Mouse (Mus musculus) retina, postnatal 1 day (tissue): ENCODE data around the gene Decr2.
"Not testable (repeated sequence)": the region's sequence is repeated elsewhere in the genome, so short reads cannot be mapped to it uniquely, and the experiment has no call there.

Source experiments
- DNase-seq: peaks from one replicate; pipeline ENCODE4 v3.0.0-alpha.2; 2012

Decr2 gene

DNA sequence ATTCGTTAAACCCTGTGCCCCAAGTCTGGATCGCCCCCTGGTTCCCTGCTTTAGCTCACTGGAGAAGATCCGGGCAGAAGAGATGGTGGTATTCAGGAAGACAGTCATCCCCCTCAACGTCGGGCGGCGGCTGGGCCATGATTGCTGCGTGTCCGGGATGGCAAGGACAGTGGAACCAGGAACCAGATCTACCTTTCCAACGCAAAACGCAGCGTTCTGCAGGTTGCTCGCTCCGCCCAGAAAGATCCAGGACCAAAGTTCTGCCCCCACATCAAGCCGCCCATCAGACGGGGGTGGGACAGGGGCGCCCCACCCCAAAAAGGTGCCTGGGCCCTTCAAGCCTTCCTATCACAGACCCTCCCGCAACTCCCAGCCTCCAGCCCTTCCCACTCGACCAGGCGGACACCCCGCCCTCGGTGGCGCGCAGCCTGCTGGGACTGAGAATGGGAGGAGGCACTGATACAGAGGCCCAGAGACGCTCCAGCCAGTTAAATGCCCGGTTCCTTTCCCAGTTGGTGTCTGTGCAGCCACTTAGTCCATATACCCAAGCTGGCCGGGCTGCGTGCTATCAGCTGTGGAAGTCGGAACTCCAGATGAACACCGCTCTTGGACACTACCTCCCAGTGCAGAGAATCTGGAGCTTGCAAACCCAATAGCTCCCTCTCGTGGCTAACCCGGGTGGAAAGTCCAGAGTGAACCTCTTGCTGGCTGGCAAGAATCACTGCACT is at the start of gene Decr2:
Decr2 (minus strand) TSS at position 433 of the 728 bp plus-strand sequence.
- peak; percentile 94 for DNase-seq

DNA sequence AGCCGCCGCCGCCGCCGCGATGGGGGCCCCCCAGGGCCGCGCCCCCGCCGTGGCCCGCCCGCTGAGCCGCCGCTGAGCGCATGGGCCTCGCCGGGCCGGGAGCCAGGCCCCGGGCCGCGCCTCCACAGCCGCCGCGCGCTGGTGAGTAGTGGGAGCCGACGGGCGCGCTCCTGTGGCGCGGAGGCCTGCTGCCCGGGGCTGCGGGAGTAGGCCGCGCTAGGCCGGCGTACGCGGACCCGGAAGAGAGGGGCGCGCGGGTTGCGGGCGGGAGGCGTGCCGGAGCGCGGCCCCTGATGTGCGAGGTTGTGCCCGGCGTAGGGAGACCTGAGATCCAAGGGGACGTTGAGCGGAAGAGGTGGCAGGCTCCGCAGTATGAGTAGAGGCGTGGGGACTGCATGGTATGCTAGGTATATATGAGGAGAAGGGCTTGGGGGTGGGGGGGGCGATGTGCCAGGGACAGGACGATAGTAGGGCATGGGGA is 48.8 kb upstream of the Decr2 start:
- peak; percentile 72 for DNase-seq

DNA sequence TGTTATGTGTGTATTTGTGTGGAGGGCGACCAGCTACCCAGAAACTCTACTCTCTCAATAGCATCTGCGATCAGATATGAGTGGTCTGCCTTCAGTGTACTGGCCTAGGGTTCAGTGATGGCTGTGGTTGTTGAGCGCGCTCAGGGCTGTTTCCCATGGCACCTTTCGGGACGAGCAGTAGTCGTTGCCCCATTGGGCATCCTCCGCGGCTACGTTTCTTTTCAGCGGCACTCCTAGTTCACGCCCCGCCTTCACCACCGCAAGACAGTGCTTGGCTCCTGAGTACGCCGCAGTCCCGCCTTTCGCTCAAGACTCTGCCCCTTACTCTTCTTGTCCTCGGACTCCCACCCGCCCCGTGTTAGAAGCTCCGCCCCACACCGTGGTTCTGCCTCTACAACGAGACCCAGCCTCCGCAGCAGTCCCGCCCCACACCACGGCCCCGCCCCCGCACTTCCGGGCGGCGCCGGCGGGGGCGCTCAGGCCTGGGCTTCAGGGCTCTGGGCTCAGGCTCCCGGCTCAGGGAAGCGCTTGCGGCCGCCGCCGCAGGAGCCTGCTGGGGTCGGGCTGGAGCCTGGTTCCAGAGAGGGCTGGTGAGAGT is 48.2 kb upstream of the Decr2 start, which contains the start of gene Axin1:
Axin1 (plus strand) TSS at position 450 of the 598 bp plus-strand sequence.
- peak; percentile 98 for DNase-seq

DNA sequence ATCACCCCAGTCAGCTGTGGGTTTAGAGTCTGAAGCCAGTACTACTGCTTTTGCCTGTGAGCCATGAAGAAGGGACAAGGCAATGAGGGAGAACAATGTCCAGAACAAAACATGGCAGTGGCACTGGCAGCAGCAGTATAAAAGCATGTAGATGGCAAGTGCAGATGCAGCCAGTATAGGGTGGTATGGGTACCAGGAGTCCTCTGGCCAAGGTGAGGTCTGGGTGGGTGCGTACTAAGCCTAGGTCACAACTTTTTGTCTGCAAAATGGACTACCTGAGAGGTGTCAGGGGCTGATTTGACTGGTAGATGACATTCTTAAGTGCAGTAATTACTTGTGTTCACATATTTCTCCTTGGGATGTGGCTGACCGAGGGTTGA is 47.6 kb upstream of the Decr2 start:
- DNase-seq = no peak

DNA sequence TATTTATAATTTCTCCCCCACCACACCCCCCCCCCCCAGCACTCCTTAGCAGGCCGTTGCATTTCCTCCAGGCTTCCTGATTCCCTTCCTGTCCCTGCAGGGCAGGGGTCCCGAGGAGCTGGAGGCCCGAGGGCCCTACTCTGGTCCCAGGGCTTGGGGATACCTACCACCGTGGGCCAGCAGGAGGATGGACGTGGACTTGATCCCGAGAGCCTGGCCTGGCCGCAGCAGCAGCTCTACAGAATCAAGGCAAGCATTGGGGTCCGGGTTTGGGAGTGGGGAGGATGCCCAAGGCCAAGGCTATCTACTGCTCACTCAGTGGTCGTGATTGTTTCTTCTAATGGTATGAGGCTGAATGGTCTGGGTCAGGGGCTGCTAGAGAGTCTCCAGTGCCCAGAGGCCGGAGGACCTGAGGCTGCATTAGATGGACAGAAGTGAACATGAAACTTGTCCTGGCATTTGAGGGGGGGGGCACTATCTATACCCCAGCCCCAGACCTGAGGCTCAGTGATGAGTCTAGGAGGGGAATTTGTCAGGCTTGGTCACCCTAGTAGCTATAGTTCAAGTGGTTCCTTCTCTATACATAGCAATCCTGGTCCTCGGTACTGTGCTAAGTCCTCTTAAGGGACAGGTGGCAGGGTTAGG is 47.1 kb upstream of the Decr2 start:
- DNase-seq = no peak

DNA sequence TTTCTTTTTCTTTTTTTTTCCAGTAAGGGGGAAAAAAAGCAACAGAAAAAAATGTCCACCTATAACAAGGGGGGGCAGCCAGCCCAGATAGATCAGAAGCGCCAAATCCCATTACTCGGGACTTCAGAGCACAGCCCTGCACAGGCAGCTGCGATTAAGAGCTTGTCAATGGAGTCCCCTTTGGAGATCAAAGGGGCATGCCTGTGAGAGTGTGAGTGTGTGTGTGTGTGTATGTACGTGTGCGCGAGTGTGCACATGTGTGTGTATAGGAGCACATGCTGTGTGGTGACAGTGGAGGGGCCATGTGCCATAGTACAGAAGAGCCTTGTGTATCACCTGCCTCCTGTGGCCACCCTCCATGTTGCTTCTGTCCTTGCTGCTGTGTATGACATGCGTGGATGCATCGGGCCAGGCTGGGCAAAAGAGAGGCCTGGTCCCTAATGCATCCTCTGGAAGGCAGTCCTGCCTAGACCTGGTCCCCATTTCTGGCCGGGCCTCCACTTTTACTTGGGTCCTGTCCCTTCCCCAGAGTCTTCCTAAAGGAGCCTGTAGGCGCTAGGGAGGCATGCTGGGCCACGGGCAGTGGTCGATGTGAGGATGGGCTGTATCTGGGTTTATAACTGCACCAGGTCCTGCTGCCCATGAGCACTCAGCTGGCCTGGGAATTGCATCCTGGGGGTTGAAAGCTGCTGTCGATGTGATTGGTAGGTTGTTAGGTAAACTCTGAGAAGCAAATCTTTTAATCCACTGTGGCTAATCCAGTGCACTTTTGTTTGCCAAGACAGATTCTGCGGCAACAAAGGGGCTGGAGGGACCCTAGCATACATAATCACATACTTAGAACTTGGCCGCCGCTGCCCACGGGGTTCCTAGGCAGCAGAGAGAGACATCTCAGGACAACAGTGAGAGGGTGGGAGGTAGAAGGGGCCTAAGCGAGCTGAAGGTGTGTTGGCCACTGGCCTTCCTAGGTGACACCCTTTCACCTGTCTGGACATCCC is 42.0 kb upstream of the Decr2 start:
- peak; percentile 57 for DNase-seq

DNA sequence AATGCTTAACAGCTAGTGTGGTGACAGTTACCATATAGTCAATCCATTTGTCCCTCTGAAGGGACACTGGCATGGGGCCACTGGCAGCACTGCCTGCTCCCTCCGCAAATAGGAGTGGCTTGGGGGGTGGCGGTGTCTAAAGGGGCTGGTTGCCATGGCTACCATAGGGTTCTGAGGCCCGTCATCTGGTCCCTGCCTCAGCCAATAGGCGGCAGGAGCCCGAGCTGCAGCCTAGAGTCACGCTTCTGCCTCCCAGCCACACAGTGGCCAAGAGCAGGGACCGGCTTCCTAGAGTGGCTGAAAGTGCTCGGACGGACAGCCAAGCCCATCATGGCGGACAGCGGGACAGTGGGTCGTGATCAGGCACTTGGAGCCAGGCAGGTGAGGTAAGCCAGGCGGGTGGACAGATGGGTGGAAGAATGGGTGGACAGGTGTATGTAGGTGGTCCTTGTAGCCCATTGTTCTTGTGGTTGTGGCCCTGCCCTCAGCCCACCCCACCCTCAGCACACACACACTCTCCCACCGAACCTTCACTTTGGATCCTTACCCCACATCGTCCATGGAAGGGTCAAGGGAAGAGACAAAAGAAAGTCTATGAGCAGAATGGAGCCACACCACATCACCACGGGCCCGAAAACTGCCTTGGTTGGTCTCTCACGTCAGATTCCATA is 41.1 kb upstream of the Decr2 start:
- DNase-seq = no peak

DNA sequence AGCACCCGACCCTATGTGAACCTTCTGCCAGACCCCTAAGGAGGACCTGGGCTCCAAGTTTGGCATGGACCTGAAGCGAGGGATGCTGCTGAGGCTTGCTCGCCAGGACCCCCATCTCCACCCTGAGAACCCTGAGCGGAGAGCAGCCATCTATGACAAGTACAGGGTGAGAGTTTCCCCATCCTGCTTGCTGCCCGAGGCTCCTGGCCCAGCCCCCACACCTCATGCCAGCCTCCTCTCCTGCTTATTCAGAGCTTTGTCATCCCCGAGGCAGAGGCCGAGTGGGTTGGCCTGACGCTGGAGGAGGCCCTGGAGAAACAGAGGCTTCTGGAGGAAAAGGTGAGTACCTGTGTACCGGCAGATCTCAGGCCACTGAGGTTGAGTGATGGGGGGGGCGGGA is 35.1 kb upstream of the Decr2 start:
- no peak for DNase-seq

DNA sequence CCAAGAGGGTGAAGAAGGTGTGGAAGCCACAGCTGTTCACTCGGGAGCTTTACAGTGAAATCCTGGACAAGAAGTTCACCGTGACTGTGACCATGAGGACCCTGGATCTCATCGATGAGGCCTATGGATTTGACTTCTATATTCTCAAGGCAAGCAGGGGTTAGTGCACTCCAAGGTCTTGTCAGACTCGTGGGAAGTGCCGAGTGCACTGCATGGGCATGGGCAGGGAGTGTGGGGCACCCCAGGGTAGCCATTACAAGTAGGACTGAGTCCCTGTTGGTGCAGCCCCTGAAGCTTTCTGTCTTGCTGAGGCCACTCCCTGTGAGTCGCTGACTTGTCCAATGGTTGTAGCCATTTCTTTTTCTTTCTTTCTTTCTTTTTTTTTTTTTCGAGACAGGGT is 34.4 kb upstream of the Decr2 start:
- no peak for DNase-seq

DNA sequence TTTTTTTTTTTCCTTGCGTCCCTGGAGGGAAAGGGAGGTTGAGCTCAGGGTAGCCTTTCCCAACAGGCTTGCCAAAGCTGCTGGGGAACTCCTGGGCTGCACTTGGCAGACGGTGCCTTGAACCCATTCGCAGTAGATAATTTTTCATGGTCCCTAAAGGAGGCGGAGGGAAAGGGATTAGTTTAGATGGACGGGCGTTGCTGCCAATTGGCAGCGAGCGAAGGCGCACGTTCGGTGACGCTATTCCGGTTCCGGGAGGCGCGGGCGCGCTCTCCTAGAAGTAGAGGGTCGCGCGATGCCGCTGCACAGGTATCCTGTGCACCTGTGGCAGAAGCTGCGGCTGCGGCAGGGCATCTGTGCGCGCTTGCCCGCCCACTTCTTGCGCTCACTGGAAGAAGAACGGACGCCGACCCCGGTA is 33.1 kb upstream of the Decr2 start, which contains the start of gene Mrpl28:
Mrpl28 (plus strand) TSS at position 234 of the 418 bp plus-strand sequence.
- peak; percentile 99 for DNase-seq

DNA sequence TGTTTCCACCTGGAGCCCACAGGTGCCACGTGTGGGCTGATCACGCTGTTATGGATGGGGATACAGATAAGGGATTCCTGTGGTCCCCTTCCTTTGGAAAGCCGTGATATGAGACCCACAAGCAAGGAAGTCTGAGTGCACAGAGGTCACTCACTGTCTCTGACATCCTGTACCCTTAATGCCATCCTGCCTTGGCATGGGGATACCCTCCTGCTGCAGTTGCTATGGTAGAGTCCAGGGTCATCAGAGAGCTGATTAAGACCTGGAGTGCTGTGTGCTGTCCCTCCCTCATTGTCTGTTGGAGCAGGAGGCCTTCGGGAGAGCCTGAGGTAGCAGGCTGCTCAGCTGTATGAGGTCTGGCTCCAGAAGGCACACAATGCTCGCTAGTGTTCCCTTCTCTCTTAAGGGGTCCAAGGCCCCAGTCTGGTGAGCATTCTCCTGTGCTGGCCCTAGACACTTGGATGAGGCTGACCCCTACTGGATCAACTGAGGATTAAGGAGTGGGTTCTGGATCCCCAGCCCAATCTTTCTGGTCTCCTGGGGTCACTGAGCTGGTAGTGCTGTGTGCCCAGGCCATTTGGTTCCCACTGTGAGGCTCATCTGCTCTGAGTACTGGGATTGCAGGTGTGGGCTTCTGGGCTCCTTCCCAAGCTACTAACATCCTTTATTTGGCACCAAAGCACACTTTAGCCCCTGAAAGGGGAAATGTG is 32.4 kb upstream of the Decr2 start:
- DNase-seq = no peak

DNA sequence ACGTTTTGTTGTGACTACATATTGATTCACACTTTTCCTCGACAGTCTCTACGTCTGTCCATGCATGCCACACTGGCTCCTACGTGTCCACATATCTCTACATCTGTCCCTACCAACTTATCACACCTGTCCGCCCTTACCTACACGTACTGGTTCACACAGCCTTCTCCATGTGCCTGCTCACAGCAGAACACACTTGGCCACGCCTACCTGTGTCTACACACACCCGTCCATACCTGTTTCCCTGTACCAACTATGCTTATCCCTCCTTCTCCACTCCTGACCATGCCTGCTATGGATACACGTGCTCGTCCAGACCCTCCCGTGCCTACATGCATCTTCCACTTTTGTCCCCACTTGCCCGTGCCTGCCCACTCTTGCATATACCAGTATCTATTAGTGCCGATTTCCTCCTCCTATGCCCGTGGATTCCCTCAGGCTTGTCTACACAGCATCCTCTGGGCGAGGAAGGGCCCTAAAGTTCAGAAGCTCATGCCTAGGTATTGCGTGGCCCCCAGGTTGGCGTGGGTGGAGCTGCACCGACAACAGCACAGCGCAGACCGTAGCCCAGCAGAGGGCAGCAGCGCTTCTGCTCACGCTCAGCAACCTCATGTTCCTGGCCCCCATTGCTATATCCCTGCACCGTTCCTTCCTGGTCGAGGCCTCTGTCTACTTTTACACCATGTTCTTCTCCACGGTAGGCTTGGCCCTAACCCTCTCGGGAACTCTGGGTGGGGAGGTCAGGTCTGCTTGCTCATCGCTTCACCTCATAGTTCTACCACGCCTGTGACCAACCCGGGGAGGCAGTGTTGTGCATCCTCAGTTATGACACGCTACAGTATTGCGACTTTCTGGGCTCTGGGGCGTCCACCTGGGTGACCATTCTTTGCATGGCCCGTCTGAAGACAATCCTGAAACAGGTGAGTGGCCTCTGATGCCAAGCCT is 29.9 kb upstream of the Decr2 start:
- peak; percentile 74 for DNase-seq

DNA sequence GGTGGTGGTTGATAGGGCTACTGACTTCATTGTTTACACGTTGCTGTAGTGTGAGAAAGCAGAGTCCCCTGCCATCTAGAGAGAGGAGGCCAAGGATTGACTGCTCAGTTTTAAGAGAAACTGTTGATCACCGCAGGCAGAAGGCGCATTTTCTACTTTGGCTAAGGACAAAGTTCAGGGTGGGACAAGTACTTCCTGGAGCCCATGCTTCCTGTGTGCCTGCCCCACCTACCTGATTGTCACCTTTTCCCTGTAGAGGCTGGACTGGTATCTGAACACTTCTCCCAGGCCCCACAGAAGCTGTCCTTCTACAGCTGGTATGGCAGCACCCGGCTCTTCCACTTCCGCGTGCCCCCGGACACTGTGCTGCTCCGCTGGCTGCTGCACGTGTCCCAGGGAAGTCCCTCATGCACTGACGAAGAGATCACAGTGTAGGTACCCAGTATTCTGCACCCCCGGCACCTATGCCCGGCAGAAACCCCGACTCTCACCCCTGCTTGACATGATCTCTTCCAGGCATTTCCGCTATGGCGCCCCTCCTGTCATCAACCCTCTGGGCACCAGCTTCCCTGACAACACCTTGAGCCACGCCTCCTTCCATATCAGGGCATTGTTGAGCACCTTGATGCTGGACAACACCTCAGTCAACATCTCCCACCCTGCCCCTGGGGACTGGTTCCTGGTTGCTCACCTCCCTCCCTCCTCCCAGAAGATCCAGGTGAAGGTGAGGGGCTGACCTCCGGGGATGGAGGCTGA is 26.5 kb upstream of the Decr2 start:
- DNase-seq = no peak

DNA sequence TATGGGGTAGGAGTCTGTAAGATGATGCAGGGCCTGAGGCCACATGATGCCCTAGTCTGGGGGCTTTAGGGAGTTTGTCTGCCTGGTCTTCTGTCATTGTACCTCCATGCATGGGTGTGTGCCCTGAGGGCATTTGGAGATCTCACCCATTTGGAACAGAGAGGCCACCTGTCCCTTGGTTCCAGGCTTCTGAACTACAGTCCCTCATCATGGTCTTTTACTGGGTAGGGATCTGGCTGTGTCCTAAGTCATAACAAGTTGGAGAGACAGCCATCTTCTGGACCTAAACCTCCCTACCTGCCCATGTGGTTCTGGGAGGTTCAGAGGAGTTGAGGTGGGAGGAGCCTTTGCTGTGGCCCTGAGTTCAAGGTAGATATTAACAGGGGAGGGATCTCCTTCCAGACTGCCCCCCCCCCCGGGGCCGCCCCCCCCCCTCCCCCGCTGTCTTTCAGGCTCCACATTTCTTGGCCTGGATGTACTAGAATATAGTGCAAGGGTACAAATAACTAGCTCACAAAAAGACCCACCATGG is 25.9 kb upstream of the Decr2 start:
- DNase-seq = no peak

DNA sequence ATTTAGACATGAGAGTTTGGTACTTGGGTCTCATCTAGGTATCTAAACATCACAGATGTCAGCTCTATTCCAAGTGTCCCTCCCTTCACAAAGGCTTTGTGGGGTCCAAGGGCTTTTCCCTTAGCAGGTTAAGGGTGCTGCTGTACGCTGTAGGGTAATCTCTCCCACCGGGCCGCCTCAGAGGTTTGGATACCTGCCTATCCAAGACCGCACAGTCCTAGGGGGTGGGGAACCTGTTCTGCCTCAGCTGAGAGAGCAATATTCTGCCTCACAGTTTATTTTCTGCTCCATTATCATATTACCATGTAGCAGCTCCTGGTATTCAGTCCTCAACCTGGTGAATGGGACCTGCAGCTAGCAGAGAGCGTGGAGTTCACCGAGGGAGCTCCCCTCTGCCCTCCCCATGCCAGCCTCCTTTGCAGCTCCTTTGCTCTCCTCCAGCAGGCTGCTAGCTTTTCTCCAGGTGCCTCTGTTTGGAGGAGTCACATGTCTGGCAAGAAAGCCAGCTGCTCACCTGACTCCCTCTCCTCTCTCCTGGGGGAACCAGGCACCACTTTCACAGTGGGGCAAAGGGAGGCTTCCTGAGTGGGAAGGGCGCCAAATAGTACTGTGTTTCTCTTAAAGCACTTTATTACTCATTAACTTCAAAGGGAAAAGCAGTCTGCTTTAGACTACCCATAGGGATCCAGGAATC is 25.2 kb upstream of the Decr2 start:
- DNase-seq = no peak

DNA sequence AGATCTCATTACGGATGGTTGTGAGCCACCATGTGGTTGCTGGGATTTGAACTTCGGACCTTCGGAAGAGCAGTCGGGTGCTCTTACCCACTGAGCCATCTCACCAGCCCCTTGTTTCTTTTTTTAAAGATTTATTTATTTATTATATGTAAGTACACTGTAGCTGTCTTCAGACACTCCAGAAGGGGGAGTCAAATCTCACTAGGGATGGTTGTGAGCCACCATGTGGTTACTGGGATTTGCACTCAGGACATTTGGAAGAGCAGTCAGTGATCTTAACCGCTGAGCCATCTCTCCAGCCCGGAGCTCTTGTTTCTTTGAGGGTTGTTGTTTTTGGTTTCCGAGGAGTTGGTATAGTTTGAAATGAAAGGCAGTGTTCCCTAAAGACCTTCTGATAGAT is 24.3 kb upstream of the Decr2 start:
- not testable (repeated sequence) for DNase-seq

DNA sequence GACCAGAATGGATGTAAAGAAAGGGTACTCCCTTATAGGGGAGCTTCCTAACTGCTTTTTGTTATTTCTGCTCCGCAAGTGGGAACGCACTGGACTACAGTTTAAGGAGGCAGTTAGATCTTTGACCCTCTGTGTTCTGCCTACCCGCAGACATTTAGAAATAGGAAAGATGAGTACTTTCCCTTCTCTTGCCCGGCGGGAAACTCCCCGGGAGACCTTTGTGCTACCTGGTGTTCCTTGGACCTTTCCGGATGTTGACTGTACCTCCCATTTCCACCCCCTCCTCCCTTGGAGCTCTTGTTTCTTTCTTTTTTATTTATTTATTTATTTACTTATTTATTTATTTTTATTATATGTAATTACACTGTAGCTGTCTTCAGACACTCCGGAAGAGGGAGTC is 23.9 kb upstream of the Decr2 start:
- no peak for DNase-seq

DNA sequence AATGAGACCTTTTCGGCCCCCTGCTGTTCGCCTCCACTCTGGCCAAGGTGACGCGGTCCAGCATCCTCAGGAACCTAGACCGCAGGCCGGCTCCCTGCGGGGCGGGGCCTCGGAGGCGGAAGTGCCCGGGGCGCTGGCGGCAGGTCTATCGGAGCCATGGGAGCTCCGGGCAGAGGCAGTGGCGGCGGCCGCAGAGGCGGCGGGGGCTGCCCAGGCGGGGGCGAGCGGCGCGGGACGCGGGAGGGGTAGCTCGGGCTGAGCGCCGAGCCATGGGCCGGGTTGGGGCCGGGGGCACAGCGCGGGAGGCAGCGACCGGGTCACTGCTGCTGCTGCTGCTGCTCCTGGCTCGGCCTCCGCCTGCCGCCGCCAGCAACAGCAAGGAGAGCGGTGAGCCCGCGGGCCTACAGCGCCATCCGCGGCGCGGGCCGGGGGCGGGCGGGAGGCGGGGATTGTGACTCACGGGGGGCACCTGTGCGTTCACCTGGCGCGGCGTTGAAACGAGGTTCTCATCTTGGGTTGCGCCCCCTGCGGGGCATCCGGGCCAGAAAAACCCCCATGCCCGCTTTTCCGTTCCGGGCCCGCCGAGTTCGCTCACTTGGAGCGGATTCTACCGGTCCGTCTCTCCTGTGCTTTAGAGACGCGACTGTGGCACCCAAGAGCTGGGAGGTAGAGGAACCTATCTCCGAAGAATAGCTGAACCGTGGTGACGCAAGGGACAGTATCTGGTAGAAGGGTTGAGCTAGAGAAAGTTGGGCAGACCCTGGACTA is 23.2 kb upstream of the Decr2 start, which contains the start of gene Tmem8:
Tmem8 (plus strand) TSS at position 119 of the 768 bp plus-strand sequence.
- DNase-seq = peak; percentile 77
